Mouse (Mus musculus) left cerebral cortex, postnatal 10 days (tissue): Measurements from ENCODE around the gene Hlcs. TPM values are rescaled to one million over a fixed set of nuclear protein-coding genes. Genes with fewer than 3 reads are reported as not detected.
A peak's percentile ranks its signal among the peaks of the same experiment; 100 is the strongest.
"Not testable (repeated sequence)": the region's sequence is repeated elsewhere in the genome, so short reads cannot be mapped to it uniquely, and the experiment has no call there.

Source experiments
- DNase-seq, 2 experiments: peaks; one replicate each; pipeline ENCODE4 v3.0.0; 2021 to 2022; ENCODE audit warnings: low spot score in 2 of 2, mixed read lengths in 1 of 2; ENCODE audit errors: extremely low spot score in 1 of 2
- intact Hi-C: fragments of 180-260 bp; cut with DNase I; formaldehyde crosslinking; loops from one replicate; pipeline ENCODE4 v1.15.1; 2025
- total RNA-seq, 2 experiments: library from RNA; stranded (reverse); gene quantifications; 2 replicates each; pipeline ENCODE4 v1.2.3; 2021

The Hlcs gene
- total RNA-seq = 10 to 100 TPM; 12.4 to 13.1 TPM

GRCm38 (mm10) chr16:94313229-94314030 is at the start of gene Hlcs:
TSS of gene Hlcs (minus strand) at chr16:94313571.
- intact Hi-C loops = loop anchor here (1.0 to 5.0 kb wide), 2 partner anchors 46 to 57 kb away; partner anchors contain the start of gene Ttc3
- DNase-seq = peak; percentile 96 to 99

DNA sequence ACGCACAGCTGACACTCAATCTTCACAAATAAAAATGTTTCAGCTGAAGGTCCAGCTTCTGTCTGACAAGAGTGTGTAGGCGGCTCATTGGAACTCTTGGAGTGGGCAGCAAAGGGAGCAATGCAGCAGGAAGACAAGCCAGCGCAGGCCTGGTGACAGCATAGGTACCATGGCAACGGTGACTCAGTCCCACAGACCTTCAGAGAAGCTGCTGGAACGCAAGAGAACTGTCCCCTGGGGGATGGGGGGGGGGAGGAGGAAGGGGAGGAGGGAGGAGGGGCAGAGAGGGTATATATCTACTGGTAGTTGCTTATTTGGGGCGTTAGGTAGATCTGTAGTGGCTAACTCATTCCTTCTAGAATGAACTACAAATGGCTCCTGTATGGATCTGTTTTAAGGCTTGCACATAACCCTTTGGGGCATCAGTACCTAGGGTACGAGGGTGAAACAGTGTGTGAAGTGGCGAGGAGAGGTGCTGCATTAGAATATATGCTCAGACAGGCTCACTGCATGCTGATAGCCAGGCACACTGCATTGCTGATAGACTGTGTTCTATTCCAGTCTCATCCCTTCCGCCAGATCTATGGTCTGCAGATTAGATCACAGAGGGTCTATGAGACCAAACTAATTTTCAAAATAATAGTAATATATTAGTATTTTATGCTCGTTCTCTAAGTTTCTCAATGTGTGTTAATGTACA is 49.0 kb upstream of the Hlcs start:
- intact Hi-C loops = no loop called here
- peak; percentile 77 to 79 for DNase-seq

DNA sequence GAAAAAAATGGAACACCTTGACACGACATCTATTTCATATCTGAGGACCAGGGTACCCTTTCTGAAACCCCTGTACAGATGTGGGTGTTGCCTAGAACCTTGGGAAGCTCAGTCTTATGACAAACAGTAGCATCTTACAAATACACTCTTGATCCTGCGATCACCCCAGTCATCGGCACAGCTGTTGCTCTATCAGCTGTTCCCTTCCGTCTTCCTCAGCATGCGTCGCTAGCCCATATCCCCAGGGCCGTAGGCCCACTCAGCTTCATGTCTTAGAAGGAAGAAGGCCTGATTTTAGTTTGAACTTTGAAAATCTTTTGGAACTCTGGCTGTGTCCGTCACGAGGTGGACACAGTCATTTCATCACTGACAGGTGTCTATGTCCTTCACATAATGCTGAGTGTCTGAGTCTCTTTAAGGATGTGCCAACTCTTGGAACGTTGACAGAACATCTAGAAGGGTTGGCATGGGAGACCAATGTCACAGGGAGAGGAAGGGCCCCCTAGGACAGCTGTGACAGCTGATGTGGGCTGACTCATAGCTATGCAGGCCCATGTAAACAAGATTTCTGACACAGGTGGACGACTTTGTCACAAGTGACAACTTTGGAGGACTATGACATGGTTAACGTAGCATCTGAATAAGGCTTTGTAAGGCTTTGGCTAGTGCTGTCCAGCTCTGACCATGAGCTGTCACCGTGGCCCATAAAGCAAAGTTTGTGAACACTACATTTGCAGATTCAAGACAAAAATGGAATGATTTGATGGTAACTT is 47.4 kb upstream of the Hlcs start:
- intact Hi-C loops = no loop called here
- DNase-seq = no peak

DNA sequence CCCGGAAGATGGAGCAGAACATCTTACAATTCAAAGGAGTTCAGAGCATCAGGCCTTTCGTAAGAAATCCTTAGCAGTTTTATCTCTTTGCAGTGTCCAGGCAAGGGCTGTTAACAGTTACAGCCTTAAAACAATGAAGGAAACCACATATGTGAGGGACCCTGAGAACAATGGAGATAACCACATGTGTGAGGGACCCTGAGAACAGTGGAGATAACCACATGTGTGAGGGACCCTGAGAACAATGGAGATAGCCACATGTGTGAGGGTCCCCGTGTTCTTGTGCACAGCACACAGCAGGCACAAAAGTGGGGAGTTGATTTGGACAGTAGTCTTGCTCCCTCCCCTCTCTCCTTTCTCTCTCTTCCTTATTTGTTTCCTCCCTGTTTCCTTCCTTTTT is 44.7 kb upstream of the Hlcs start:
- DNase-seq = no peak
- intact Hi-C loops = no loop called here

GRCm38 (mm10) chr16:94356776-94357494 is 43.6 kb upstream of the Hlcs start:
- intact Hi-C loops = no loop called here
- DNase-seq = no peak

DNA sequence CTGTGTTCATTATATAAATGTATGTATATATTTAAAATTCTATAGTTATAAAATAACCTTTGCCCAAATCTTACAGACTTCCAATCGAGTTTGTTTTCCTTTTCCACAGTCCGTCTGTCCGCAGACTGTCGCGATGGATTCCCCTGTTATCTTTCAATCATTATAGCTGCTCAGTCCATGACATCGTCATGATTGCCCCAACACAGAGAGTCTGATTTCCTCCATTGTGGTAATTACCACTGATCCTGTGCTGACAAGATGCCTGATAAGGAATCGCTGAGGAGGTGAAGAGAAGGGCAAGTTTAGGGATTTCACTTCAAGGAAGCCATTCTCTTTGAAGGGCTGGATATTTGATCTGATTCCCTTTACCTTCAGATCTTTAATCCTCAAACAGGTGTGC is 42.7 kb upstream of the Hlcs start:
- intact Hi-C loops = no loop called here
- DNase-seq = no peak

DNA sequence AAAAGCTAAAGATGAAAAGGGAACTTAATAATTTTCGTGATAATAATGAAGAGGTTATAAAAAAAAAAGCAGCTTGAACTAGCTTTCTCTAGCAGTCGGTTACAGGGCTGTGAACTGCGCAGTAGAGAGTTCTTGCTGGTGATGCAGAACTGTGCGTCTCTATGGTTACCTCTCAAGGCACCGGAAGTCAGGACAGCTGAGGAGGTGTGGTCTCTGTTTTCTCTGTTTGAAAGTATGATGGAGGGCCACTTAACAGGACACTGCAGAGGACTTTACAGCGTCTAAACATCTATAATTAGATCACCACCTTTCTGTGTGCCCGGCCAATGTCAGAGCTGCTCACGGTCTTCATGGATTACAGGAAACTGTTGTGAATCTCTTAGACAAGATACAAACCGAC is 41.1 kb upstream of the Hlcs start:
- no peak for DNase-seq
- intact Hi-C loops = no loop called here

DNA sequence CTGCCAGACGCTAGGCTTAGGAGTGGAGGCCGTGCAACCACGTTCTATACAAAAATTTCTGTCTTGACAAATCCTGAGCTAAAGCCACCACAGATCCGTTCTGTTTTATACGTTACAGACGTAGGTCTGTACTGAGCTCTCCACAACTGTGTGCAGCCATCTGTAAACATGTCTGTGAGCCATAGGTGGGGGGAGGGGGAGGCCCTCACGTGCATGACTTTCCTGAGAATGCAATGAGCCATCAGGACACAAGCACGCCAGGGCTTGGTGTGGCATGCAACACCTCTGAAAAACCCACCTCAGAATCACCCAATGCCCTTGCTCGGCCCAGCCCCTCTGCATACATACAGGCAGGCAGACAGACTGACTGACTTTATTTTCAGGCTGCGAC is 36.9 kb upstream of the Hlcs start:
- no peak for DNase-seq

DNA sequence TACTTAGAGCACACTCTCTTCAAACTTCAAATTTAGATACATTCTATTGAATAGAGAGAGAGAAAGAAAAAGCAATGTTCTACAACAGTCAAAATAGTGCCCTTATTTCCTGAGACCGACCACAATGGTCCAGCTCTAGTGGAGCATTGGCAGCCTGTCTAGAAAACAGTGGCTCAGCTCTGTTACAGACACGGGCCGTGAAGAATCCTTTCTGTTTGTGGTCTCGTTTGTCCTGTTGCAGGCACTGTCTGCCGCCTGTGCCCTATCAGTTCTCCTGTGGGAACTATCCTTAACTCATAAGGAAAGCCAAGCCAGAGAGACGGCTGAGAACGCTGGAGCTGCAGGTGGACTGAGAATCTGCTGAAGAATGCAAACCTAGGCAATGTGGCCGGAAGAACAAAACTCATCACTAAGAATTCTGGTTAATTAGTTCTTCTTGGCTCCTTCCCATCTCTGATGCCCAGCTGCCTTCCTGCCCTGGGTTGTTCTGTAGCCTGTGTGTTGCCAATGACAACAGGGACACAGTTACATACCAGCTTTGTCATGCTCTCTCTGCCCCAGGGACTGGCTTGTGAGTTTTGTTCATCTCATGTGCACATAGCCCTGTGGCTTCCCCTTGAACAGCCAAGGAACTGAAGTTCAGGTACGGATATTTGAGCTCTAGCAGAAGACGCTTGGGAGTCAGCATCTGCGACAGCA is 36.4 kb upstream of the Hlcs start:
- intact Hi-C loops = no loop called here
- DNase-seq = no peak

More for the DNA sequence above, 36.9 kb upstream of the Hlcs start:
- intact Hi-C loops = no loop called here

DNA sequence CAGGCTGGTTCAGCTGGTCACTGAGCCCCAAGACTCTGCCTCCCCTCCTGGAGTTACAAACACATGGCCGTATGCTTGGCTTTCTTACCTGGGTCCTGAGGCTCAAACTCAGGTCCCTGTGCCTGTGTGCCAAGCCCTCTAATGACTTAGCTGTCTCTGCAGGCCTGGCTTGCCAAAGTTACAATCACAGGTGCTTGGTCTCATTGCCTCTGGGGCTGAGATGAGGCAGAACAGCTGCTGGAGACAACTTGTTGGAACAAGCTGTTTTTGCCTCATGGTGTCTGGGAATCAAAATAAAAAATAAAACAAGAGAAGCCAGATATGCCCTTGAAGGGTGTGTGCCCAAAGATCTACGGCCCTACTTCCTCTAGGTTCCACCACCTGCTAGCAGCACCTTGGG is 35.4 kb upstream of the Hlcs start:
- no peak for DNase-seq
- intact Hi-C loops = no loop called here

DNA sequence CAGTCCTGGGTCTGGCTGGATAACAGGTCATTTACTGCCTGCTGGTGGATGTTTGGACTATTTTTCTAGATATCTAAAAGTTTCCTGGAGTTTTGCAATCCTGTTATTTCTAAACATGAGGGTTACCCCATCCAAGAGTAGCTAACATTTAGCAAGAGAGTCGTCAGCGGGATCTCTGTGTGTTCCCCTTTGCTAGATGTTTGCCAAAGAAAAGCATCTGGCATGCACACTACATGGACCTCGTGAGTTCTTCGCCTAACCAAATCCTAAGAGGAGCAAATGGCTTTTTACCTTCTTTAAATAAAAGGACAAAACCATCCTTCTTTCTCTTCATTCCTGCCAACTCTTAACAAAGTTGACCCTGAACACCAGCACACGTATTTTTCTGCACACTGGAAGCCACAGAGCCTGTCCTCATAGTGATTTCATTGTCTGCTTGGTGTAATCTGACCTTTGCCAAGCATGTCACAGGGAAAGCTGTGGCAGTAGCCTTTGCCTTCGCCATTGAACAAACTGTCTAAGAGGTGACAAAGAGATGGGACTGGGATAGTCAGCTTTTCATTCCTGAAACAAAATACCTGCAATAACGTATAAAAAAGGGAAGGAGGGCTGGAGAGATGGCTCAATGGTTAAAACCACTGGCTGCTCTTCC is 33.8 kb upstream of the Hlcs start:
- no peak for DNase-seq
- intact Hi-C loops = no loop called here

GRCm38 (mm10) chr16:94345733-94346132 is 32.4 kb upstream of the Hlcs start:
- intact Hi-C loops = no loop called here
- DNase-seq = no peak

- DNase-seq, intact Hi-C loops: not testable (repeated sequence)
Measured at GRCm38 (mm10) chr16:94339164-94340160, 26.1 kb upstream of the Hlcs start.

- intact Hi-C loops = no loop called here
- no peak for DNase-seq
Measured at GRCm38 (mm10) chr16:94335656-94336055, 22.3 kb upstream of the Hlcs start.

- DNase-seq = no peak
- intact Hi-C loops = no loop called here
Measured at GRCm38 (mm10) chr16:94331886-94332252, 18.5 kb upstream of the Hlcs start.

DNA sequence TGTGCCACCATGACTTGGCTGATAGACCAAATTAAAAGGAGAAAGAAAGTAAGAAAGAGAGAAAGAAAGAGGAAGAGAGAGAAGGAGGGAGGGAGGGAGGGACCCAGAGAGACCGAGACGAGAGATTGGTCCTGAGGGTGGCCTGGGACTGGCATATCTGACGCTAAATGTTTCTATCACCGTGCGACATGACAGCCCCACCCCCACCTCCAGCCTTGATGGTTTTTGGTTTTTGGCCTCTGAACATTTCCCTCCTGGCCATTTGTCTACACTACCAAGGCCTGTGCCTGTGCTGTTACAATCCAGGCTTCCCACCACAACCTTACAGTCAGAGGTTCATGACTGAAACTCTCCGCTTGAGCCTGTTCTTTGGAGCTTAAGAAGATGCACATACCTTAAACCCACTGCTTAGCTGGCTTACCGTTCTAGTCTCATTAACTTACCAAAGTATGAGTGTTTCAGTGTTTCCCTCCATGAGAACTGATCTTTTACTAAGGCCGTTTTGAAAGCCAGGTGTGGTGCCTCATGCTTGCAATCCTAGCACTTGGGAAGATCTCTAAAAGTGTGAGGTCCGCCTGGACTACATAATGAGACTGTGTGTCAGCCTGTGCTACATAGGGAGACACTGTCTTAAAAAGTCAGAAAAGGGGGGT is 18.0 kb upstream of the Hlcs start:
- intact Hi-C loops = no loop called here
- DNase-seq = no peak
